Mouse (Mus musculus) heart, embryonic 13.5 days (tissue): ENCODE measurements around the gene Spopl. TPM values are rescaled to one million over a fixed set of nuclear protein-coding genes. Genes with fewer than 3 reads are reported as not detected.
"Not testable (repeated sequence)": the region's sequence is repeated elsewhere in the genome, so short reads cannot be mapped to it uniquely, and the experiment has no call there.

Experiments used
- ATAC-seq: fragments of 200-750 bp; cut with Nextera tagmentation; 2 replicates; pipeline ENCODE4 v1.8.0; 2017; ENCODE audit warnings: moderate TSS enrichment; ENCODE audit not compliant: insufficient number of reproducible peaks, low FRiP score, low TSS enrichment; ENCODE audit errors: extremely low read depth
- H3K27ac ChIP-seq: fragments of 300-500 bp; sonication (generic); replicated peaks from 2 replicates; pipeline ENCODE4 v1.5.1; 2015; ENCODE audit warnings: moderate library complexity, mild to moderate bottlenecking, inconsistent platforms
- H3K27me3 ChIP-seq: fragments of 300-500 bp; sonication (generic); replicated peaks from 2 replicates; pipeline ENCODE4 v1.6.1; 2015; ENCODE audit warnings: mild to moderate bottlenecking, inconsistent platforms
- H3K36me3 ChIP-seq: fragments of 300-500 bp; sonication (generic); 2 replicates; pipeline ENCODE4 v1.6.1; 2015; ENCODE audit warnings: mild to moderate bottlenecking, inconsistent platforms
- H3K4me1 ChIP-seq: fragments of 300-500 bp; sonication (generic); 2 replicates; pipeline ENCODE4 v1.6.1; 2015; ENCODE audit warnings: inconsistent platforms
- H3K4me2 ChIP-seq: fragments of 300-500 bp; sonication (generic); 2 replicates; pipeline ENCODE4 v1.6.1; 2015; ENCODE audit warnings: inconsistent platforms, mild to moderate bottlenecking, moderate library complexity
- H3K4me3 ChIP-seq: fragments of 300-500 bp; sonication (generic); 2 replicates; pipeline ENCODE4 v1.5.1; 2015; ENCODE audit warnings: moderate library complexity, mild to moderate bottlenecking, inconsistent platforms
- H3K9ac ChIP-seq: fragments of 300-500 bp; sonication (generic); 2 replicates; pipeline ENCODE4 v1.6.1; 2015; ENCODE audit warnings: inconsistent platforms, mild to moderate bottlenecking, moderate library complexity
- H3K9me3 ChIP-seq: fragments of 300-500 bp; sonication (generic); 2 replicates; pipeline ENCODE4 v1.6.1; 2016; ENCODE audit warnings: inconsistent platforms
- WGBS: fragments of 180-500 bp; shearing (Covaris S2); methylation state at CpG from one replicate; pipeline ENCODE4 v1.1.7; 2015; ENCODE audit warnings: mixed read lengths; 5-methylcytosine and 5-hydroxymethylcytosine counted together
- polyA plus RNA-seq: library from polyadenylated mRNA; unstranded; fragments of >200 nt; fragmentation: Nextera tagmentation; extraction: Ambion mirVana; gene quantifications from 2 replicates; pipeline ENCODE4 v1.2.1, GENCODE M21; 2015

Gene Spopl
- polyA plus RNA-seq, 1 experiment from 2014 or later = 8.6 TPM

- Histone ChIP-seq H3K27ac (no peak overlapping the region), H3K4me3 (no peak overlapping the region), H3K9me3 (no peaks in the 10 kb centered on the region), H3K9ac (no peak overlapping the region), H3K36me3 (no peaks in the 10 kb centered on the region; the same call in 1 of the 2 replicates), H3K4me1 (no peaks in the 10 kb centered on the region), H3K4me2 (no peak overlapping the region), H3K27me3 (no peaks in the 10 kb centered on the region)
- 96% methylated on average over 1 of the region's 1 CpGs for WGBS
- ATAC-seq = no peak
Observed at GRCm38 (mm10) chr2:23551235-23551634, 20.7 kb downstream of the Spopl start.

- H3K27me3 ChIP-seq = no peaks in the 10 kb centered on the region
- WGBS = 81% methylated on average over 1 of the region's 1 CpGs
- H3K36me3 ChIP-seq = no peaks in the 10 kb centered on the region; the same call in 1 of the 2 replicates
- H3K27ac ChIP-seq = no peak overlapping the region
- H3K4me2 ChIP-seq = no peak overlapping the region
- H3K4me3 ChIP-seq = no peak overlapping the region
- no peak for ATAC-seq
- H3K9me3 ChIP-seq = no peaks in the 10 kb centered on the region
- H3K9ac ChIP-seq = no peak overlapping the region
- no peaks in the 10 kb centered on the region for H3K4me1 ChIP-seq
Observed at GRCm38 (mm10) chr2:23547220-23547619, 24.7 kb downstream of the Spopl start.

GRCm38 (mm10) chr2:23539967-23540366, 31.9 kb downstream of the Spopl start:
- Histone ChIP-seq H3K27me3 (no peaks in the 10 kb centered on the region), H3K4me1 (no peaks in the 10 kb centered on the region), H3K36me3 (peaks cover 18% of the 10 kb centered on the region), H3K9me3 (no peaks in the 10 kb centered on the region), H3K4me3 (no peak overlapping the region), H3K9ac (no peak overlapping the region), H3K27ac (no peak overlapping the region), H3K4me2 (no peak overlapping the region)
- ATAC-seq = no peak
- WGBS = 73% methylated on average over 4 of the region's 4 CpGs

GRCm38 (mm10) chr2:23527717-23528116, 44.2 kb downstream of the Spopl start:
- peaks cover 56% of the 10 kb centered on the region for H3K36me3 ChIP-seq
- H3K9me3 ChIP-seq, H3K4me2 ChIP-seq, H3K4me1 ChIP-seq, H3K27me3 ChIP-seq, ATAC-seq, H3K4me3 ChIP-seq, H3K27ac ChIP-seq, H3K9ac ChIP-seq: not testable (repeated sequence)
- WGBS = 90% methylated on average over 2 of the region's 2 CpGs

- no peak for ATAC-seq
- no peak overlapping the region for H3K4me2 ChIP-seq
- peaks cover 26% of the 10 kb centered on the region for H3K36me3 ChIP-seq
- H3K4me3 ChIP-seq = no peak overlapping the region
- H3K9me3 ChIP-seq = no peaks in the 10 kb centered on the region
- H3K4me1 ChIP-seq = no peaks in the 10 kb centered on the region
- no peak overlapping the region for H3K27ac ChIP-seq
- H3K9ac ChIP-seq = no peak overlapping the region
- H3K27me3 ChIP-seq = no peaks in the 10 kb centered on the region
- WGBS = 94% methylated on average over 3 of the region's 3 CpGs
Observed at GRCm38 (mm10) chr2:23505141-23505540, 66.8 kb downstream of the Spopl start.

GRCm38 (mm10) chr2:23481715-23482114, 90.2 kb downstream of the Spopl start:
- Histone ChIP-seq H3K36me3 (no peaks in the 10 kb centered on the region), H3K4me2 (no peak overlapping the region), H3K4me3 (no peak overlapping the region), H3K4me1 (no peaks in the 10 kb centered on the region), H3K27me3 (no peaks in the 10 kb centered on the region), H3K9ac (no peak overlapping the region), H3K9me3 (no peaks in the 10 kb centered on the region), H3K27ac (no peak overlapping the region)
- ATAC-seq = no peak
- WGBS = 65% methylated on average over 1 of the region's 1 CpGs

- WGBS = 70% methylated on average over 1 of the region's 1 CpGs
- ATAC-seq = no peak
Observed at GRCm38 (mm10) chr2:23467471-23467870, 104.4 kb downstream of the Spopl start.

GRCm38 (mm10) chr2:23457452-23457851, 114.5 kb downstream of the Spopl start:
- Histone ChIP-seq H3K4me3 (no peak overlapping the region), H3K4me1 (no peaks in the 10 kb centered on the region), H3K9me3 (no peaks in the 10 kb centered on the region), H3K4me2 (no peak overlapping the region), H3K27me3 (no peaks in the 10 kb centered on the region), H3K9ac (no peak overlapping the region), H3K27ac (no peak overlapping the region), H3K36me3 (no peaks in the 10 kb centered on the region)
- no peak for ATAC-seq

More at GRCm38 (mm10) chr2:23467471-23467870, 104.4 kb downstream of the Spopl start:
- H3K4me3 ChIP-seq = no peak overlapping the region
- no peaks in the 10 kb centered on the region for H3K36me3 ChIP-seq
- H3K4me2 ChIP-seq = no peak overlapping the region
- H3K27ac ChIP-seq = no peak overlapping the region
- no peaks in the 10 kb centered on the region for H3K9me3 ChIP-seq
- H3K27me3 ChIP-seq = no peaks in the 10 kb centered on the region
- no peak overlapping the region for H3K9ac ChIP-seq
- no peaks in the 10 kb centered on the region for H3K4me1 ChIP-seq
